Mouse (Mus musculus) retina, adult 2 months (tissue): ENCODE measurements around the gene Zbtb8a.

ENCODE experiments used
- DNase-seq: peaks from one replicate; pipeline ENCODE4 v3.0.0-alpha.2; 2012; ENCODE audit warnings: low read depth, low spot score

The Zbtb8a gene

DNA sequence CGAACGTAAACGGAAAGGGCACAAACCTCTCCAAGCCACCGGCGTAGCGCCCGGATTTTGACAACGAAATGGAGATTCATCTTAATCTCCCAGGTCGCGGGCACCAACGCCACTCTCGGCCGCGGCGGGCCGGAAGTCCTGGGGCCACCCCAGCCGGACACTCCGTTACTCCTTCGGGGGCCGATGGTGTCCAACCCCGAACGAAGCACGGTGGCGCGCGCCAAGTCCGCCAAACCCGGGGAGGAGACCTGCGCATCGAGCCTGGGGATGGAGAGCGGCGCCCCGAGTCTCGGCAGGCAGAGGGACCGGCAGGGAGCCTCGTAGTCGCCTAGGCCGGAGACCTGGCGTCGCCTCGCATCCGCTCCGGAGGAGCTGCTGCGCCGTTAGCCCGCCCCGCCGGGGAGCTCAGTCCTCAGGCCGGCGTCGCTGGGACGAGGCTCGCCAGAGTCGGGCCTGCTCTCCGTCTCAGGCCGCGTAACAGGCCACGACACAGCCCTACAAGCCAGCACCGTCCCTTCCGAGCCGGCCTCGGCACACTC is 43.2 kb downstream of the Zbtb8a start:
- DNase-seq = no peak

DNA sequence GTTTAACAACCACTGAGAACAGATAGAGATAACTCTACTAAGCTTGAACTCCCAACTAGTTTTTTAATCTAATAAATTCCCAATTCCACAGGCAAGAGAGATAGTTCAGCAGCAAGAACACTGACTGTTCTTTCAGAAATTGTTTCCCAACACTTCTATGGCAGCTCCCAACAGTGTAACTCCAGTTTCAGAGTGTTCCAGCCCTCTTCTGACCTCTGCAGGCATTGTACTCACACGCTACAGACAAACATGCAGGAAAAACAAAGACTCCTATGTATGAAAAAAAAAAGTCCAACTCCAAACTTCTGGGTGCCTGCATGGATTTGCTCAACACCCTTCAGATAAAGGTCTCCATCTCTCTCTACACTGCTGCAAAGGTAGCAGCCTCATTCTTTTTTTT is 45.1 kb downstream of the Zbtb8a start:
- no peak for DNase-seq

DNA sequence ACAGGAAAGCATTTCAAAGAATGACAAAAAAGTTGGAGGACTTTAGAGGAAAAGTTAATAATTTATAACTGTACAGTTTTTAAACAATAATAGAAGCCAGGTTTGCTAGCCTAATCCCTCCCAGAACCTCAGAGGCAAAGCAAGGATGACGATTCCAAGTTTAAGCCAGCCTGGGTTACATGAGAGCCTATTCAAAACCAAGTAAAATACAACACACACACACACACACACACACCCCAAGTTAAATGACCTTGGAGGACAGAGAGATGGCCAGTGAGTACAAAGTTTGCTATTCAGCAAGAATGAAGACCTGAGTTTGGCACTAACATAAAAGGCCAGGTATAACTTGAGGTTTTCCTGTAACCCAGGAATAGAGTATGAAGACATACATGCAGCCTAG is 51.7 kb downstream of the Zbtb8a start:
- no peak for DNase-seq

DNA sequence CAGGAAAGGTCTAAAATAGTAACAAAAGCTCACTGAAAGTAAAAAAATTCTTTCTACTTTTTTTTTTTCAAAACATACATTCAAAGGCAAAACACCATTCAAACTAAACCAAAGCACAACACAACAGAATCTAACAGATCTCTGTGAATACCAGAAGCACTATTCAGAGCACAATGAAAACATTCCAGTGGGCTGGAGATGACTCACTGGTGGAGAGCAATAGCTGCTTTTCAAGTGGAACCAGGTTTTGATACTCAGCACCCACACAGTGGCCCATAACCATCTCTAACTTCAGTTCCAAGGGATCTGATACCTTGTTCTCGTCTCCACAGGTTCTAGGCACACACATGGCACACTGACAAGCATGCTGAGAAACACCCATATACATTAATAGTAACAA is 53.2 kb downstream of the Zbtb8a start:
- no peak for DNase-seq

DNA sequence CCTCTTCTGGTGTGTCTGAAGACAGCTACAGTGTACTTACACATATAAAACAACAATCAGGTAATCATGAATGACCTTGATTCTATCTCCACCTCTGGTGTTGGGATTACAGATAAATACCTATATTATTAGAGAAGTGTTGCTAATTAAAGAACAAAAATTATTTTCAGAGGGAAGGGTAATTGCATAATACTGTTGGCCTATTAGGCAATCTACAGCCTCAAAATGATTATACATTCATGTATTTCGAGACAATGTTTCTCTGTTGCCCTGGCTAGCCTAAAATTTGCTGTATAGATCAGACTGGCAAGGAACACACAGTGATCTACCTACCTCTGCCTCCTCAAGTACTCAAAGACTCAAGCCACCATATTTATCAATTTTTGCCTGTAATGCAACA is 54.4 kb downstream of the Zbtb8a start:
- no peak for DNase-seq

DNA sequence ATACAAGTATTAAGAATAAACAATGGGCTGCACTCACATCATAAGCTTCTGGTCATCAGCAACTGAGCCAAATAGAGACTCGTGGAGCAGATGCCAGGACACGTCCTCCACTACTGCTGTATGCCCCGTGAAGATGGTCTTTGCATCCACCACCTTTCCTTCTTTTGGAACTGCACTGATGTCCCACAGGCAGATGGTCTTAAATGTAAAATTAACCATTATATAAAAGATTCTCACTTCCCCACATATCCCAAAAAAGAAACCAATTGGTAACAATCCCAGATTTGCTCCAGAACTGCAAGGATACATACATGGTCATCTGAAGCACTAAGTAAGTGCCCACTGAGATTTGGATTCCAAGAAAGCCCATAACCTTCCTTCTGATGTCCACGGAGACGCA is 55.9 kb downstream of the Zbtb8a start:
- no peak for DNase-seq

DNA sequence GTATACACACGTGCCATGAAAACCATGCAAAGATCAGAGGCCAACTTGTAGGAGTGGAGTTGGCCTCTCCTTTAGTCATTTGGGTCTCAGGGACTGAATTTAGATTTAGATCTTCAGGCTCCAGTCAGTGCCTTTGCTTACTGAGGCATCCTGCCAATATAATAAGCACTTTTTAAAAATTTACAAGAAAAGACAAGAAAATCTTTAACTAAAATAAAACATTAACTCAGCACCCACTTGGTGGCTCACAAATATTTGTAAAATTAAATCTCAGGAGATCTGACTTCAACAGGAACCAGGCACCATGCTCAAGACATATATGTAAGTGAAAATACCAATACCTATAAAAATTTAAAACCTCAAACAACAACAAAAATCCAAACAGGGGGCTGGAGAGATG is 57.0 kb downstream of the Zbtb8a start:
- DNase-seq = no peak

DNA sequence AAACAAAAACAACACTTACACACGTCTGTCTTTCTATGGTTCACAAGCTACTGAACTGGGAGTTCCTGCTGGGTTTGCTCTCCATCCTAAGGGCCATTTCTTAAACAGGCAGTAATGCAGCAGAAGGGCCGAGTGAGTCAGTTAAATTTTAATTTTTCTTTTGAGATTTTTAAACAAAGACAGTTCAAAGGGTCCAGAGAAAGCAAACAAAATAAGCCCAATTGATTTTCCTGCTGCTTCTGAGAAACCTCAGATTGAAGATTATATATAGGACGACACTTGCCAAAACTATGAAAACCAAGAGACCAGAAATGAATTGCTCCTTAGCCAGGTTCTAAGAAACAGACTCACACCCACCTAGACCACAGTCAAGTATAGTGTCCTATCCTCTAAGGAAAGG is 64.0 kb downstream of the Zbtb8a start:
- no peak for DNase-seq

DNA sequence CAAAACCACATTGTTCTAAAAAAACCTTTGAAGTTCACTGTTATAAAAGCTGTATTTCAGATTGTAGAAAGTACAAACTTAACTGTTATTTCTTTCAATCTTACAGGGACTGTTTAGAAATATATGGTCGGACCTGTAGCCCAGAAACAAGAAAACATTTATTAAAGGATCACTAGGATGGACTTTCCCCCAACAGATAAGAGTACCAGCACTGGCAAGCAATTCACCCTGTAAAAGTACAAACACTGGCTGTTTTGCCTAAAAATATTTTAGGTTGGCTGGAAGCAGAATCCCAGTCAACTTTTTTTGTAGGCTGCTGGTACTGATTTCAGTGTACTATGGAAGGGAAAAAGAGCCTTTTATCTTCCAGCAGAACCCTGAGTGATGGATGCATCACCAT is 70.0 kb downstream of the Zbtb8a start:
- no peak for DNase-seq

DNA sequence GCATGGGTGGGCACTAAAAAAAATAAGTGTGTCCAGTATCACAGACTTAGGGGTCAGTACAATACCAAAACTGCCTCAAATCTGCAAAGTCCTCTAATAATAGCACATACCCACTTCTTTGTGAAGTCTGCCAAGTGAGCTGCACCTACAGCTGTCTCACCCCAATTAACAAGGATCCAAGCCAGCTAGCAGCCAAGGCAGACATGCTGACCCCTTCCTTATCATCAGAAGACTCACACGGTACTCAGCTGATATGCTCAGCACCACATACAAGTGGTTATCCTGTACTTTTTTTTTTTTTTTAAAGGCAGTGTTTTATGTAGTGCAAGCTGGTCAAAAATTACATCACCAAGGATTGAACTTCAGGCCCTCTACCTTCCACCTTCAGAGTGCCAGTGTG is 73.6 kb downstream of the Zbtb8a start:
- DNase-seq = no peak

DNA sequence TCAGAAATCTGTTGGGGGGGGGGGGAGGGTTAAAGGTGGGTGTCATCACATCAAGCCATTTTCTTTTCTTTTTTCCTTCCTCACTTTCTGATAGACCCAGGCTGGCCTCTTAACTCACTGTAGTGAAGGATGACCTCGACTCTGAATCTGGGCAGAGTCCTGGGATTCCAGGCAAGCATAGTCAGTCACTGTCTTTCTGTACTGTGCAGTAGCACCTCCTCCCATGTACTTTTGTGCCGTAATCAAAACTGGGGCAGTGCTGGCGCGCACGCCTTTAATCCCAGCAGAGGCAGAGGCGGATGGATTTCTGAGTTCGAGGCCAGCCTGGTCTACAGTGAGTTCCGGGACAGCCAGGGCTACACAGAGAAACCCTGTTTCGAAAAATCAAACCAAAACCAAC is 74.1 kb downstream of the Zbtb8a start:
- DNase-seq = no peak
